Mouse (Mus musculus) stomach, postnatal 0 days (tissue): Measurements from ENCODE around the gene Phldb1.

Experiments used
- CTCF ChIP-seq: IDR thresholded peaks from 2 replicates; pipeline ENCODE4 v1.5.1; 2016; ENCODE audit warnings: antibody characterized with exemption, low read depth, mild to moderate bottlenecking, moderate library complexity
- EP300 ChIP-seq: optimal IDR thresholded peaks from 2 replicates; pipeline ENCODE3; 2016; ENCODE audit warnings: antibody characterized with exemption

- TF ChIP-seq CTCF (peak; percentile 48), EP300 (no peak)
Measured at GRCm38 (mm10) chr9:44740663-44741192, 5.7 kb upstream of the Phldb1 start.
